Mouse (Mus musculus) CD8-positive naive resting alpha-beta T cell, adult 2 months (primary cell): Measurements from ENCODE around the gene Lrrc3.
A peak's percentile ranks its signal among the peaks of the same experiment; 100 is the strongest.

Experiments
- DNase-seq, 2 experiments: peaks; one replicate each; pipeline ENCODE4 v3.0.0; 2022; ENCODE audit warnings: low read depth in 2 of 2, low spot score in 2 of 2

Lrrc3 gene

DNA sequence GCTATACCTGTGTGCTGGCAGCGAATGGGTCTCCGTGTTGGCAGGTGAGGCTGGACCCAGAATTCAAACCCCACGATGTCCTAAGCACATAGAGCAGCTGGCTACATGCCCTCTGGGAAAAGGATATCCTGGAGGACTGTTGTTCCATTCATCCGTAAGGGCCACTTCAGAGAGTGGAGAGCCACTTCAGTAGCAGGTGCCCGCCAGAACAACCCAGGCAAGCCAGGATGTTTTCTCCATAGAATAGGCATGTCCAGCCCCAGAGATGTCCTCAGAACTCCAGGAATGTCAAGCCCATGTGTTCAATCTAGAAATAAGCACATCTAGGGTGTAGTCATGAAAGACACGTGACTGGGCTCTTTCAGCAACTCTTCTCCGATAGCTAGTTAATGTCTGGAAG is 32.7 kb downstream of the Lrrc3 start:
- DNase-seq: no peak

DNA sequence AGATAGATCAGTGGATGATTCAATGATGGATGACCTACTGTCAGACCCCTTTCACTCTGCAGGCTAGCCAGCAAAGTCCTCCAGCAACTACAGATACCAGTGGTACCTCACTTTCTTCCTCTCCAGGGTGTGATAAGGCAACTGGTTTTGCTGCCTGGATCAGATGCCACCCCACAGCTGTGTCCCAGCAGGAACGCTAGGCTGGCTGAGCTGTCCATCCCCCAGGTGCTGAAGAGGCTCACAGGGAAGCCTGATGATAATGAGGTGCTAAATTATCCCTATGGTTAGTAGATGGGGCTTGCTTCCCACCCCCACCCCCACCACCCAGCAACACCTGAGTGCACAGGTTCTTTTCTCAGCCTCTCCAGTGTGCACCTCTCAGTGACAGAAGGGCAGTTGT is 34.8 kb downstream of the Lrrc3 start:
- DNase-seq: no peak

DNA sequence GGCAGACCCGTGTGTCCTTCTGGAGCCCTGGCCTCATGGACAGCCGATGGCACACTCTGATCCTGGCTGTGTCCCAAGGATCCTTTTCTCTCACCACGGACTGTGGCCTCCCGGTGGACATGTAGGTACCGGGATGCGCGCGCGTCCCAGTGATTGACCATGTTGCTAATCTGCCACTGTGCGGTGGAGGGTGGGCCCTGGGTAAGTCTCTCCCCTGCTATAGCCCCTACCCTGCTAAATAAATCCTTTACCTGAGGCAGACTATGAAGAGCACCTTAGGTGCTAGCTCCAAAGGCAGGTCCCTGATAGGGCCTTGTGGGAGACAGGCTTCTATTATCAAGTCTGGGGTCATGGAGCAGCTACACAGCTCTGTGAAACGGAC is 37.6 kb downstream of the Lrrc3 start:
- no peak for DNase-seq

DNA sequence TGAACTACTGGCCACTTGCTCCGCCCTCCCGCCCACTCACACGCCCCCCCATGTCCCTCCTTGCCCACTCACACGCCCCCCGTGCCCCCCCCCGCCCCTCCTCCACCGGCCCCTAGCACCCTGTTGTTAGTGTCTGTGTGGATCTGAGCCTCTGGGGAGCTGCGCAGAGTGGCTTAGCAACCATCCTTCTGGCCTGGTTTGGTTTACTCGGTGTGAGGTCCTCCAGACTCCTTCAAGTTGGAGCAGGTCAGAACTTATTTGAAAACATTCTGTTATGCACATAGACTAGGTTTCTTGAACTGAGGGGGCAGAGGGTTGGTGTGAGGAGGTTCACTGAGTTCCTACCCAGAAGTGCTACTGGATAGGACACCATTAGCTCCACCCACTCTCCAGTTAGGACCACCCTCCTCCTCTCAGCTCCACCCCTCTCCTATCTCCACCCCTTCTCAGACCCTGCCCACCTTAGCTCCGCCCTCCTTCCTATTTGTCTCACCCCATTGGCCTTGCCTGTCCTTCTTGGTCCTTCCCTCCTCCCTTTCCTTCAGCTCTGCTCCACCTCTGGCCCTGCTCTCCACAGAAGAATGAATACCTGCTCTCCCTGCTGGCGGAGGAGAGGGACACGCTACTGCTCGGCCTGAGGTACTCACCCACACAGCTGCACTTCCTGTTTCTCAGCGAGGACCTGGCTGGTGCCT is 38.1 kb downstream of the Lrrc3 start:
- DNase-seq: peak; percentile 43 to 60

DNA sequence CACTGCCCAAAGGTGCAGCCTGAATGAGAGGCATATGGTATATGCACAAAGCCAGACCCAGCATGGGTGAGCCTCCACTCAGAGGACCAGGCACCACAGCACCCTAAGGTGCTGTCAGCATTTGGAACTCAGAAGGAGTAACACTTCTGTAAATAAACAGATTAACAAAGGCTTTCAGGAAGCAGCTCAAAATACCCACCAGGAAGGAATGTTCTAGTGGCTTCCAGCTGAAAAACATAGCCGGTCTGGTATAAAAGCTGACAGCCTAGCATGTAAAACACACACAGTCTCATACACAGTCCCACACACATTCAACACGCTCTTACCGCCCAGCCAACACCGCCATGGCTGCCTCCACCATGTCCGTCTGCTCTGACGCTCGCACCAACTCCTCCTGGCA is 40.7 kb downstream of the Lrrc3 start, which contains the start of gene Gm3285:
Gene Gm3285 (plus strand): TSS at position 301 of the 400 bp plus-strand sequence.
- no peak for DNase-seq

DNA sequence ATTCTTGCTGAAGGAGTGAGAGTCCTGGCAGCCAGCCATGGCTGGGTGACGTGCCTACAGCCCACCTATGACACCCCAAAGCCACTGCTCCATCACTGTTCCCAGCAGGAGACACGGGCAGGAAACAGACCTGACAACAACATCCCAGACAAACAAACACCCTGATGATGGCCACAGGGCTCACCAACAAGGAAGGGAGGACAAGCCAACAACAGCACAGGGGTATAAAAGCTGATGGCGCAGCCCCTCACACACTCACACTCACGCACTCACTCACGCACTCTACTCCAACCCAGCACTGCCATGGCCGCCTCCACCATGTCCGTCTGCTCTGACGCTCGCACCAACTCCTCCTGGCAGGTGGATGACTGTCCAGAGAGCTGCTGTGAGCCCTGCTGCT is 49.8 kb downstream of the Lrrc3 start, which contains the start of gene Gm10318:
Gene Gm10318 (plus strand): TSS at position 301 of the 400 bp plus-strand sequence.
- no peak for DNase-seq
